Mouse (Mus musculus) spleen, postnatal 10 days (tissue): ENCODE results near the gene Ccnl2.

Experiments used
- DNase-seq, 2 experiments: peaks; one replicate each; pipeline ENCODE4 v3.0.0; 2021 to 2022; ENCODE audit warnings: low spot score in 2 of 2

Ccnl2 gene

GRCm38 (mm10) chr4:155838187-155839153, 26.2 kb downstream of the Ccnl2 start:
- DNase-seq: no peak

GRCm38 (mm10) chr4:155839483-155839910, 27.2 kb downstream of the Ccnl2 start, which contains the start of gene Mxra8:
Gene Mxra8 (plus strand): TSS chr4:155839680.
- DNase-seq: peak in 1 of 2 experiments; percentile 43

- DNase-seq: peak; percentile 13 to 38
Measured at GRCm38 (mm10) chr4:155840076-155841002, 28.1 kb downstream of the Ccnl2 start.

- peak in 1 of 2 experiments; percentile 69 for DNase-seq
Measured at GRCm38 (mm10) chr4:155841003-155841454, 28.7 kb downstream of the Ccnl2 start.

- DNase-seq: no peak
Measured at GRCm38 (mm10) chr4:155841651-155842270, 29.5 kb downstream of the Ccnl2 start.

GRCm38 (mm10) chr4:155843231-155843630, 30.9 kb downstream of the Ccnl2 start:
- no peak for DNase-seq

- DNase-seq: peak; percentile 97 to 99
Measured at GRCm38 (mm10) chr4:155846871-155847578, 34.7 kb downstream of the Ccnl2 start, which contains the start of gene Dvl1. Gene Dvl1 (plus strand): TSS chr4:155847402.

GRCm38 (mm10) chr4:155847591-155848352, 35.5 kb downstream of the Ccnl2 start:
- peak in 1 of 2 experiments; percentile 63 for DNase-seq

- DNase-seq: peak in 1 of 2 experiments; percentile 26
Measured at GRCm38 (mm10) chr4:155848434-155849095, 36.3 kb downstream of the Ccnl2 start.

- no peak for DNase-seq
Measured at GRCm38 (mm10) chr4:155849391-155849790, 37.1 kb downstream of the Ccnl2 start.

- DNase-seq: no peak
Measured at GRCm38 (mm10) chr4:155849792-155850451, 37.6 kb downstream of the Ccnl2 start.

- no peak for DNase-seq
Measured at GRCm38 (mm10) chr4:155851368-155851767, 39.1 kb downstream of the Ccnl2 start.

GRCm38 (mm10) chr4:155851951-155852411, 39.7 kb downstream of the Ccnl2 start:
- no peak for DNase-seq

- no peak for DNase-seq
Measured at GRCm38 (mm10) chr4:155853421-155853820, 41.1 kb downstream of the Ccnl2 start.

- no peak for DNase-seq
Measured at GRCm38 (mm10) chr4:155854991-155855390, 42.7 kb downstream of the Ccnl2 start.

GRCm38 (mm10) chr4:155856071-155856470, 43.8 kb downstream of the Ccnl2 start:
- peak in 1 of 2 experiments; percentile 18 for DNase-seq

GRCm38 (mm10) chr4:155856881-155857280, 44.6 kb downstream of the Ccnl2 start:
- DNase-seq: no peak

- DNase-seq: peak in 1 of 2 experiments; percentile 58
Measured at GRCm38 (mm10) chr4:155859318-155859717, 47.0 kb downstream of the Ccnl2 start.

- peak in 1 of 2 experiments; percentile 16 for DNase-seq
Measured at GRCm38 (mm10) chr4:155861787-155862186, 49.5 kb downstream of the Ccnl2 start.
